Mouse (Mus musculus) cerebellum, adult 9-11 months (tissue): ENCODE measurements around the gene Pdzd2.

Source experiments
- DNase-seq: peaks from one replicate; pipeline ENCODE4 v3.0.0; 2022

The Pdzd2 gene

DNA sequence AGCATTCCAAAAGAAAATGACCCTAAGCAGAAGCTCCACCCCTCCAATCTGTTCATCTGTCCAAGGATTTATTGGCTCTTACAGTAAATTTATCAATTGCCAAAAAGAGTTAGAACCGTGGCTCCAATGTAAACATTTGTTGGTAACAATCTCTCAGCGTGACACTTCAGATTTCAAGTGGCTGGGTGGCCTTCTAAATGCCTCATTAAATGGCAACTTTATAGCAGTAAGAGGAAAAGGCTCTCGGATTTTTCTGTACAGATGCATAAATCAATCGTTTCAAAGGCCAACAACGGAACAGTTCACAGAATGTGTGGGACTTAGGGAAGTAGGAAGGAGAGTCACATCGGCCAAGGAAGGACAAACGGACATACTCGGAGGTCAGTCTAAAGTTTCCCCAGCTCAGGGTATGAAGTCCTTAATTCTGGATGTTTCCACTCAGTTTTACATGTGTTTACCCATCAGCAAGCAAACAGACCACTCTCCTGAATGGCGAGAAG, 222.4 kb downstream of the Pdzd2 start:
- DNase-seq, result no peak

DNA sequence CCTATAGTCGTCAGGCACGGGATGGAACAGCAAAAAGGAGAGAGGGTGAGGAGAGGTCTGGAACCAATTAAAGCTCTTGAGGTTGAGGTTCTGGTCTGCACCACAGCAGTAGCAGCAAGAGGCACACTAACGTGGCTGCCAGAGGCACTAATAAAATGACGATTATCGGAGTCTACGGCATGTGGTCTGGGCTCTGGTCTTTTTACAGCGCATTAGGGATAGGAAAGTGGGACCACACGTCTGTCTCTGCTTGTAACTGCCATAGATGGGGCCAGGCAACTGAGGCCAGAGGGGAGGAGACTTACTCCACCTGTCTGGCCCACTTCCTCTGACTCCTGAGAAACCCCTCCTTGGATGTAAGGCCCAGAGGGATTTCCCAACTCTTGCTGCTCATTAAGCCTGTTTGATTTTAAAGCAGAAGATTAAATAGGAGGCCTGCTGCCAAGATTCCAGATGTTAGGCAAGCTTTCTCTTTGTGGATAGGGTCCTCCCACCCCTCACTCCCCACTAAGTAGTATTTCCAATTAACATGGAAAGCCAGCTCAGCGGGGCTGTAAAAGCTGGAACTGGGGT, 224.4 kb downstream of the Pdzd2 start:
- DNase-seq, result no peak

DNA sequence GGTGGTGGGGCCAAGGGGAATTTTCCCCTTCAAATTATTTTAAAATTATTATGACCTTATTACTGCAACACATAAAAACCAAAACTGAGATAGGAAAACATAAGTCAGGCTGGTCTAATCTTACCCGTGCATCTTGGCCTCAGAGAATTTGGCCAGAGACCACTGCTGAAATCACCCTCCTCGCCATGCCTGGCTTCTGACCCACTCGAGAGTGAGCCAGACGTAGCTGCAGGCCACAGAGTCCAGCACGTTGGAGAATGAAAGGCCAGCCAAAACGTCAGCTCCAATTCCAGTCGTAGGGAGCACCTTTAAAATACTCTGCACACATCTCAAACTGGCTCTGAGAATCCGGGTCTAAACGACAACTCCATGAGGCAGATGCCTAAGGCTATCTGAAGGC, 226.2 kb downstream of the Pdzd2 start:
- no peak for DNase-seq

- no peak for DNase-seq
Observed at GRCm38 (mm10) chr15:12508765-12509377, 230.9 kb downstream of the Pdzd2 start.

DNA sequence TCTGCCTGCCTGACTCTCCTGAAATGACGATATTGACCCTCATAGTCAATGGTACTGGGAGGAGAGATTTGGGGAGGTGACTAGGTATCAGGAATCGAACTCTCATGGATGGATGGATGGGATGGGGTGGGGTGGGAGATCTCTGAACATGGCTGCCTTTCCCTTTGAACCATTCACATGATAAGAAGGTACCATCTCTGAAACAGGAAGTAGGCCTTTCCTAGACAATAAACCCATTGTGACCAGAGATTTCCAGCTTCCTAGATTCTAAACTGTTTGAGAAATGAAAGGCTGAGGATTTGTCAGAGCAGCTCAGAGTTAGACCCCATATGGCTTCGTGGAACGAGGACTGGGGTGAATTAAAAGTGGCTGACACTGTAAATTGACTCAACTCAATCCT, 232.2 kb downstream of the Pdzd2 start:
- no peak for DNase-seq

GRCm38 (mm10) chr15:12506514-12506913, 233.2 kb downstream of the Pdzd2 start:
- DNase-seq, result no peak

DNA sequence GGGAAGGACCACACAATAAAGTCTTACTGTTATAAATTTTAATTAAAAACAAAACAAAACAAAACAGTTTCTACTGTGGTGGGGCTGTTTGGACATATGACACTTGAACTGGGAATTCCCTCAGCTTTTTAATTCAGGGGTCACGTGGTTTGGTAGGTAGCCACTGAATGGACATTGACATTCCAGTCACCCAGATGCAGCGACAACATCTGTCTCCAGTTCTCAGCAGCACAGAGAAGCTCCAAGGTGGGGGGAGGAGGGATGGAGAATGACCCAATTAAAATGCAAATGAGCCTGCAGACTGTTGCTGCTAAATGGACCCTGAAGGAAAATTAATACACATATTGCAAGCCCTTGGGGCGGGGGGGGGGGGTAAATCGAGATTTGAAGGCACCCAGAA, 233.6 kb downstream of the Pdzd2 start:
- no peak for DNase-seq

GRCm38 (mm10) chr15:12505556-12505955, 234.2 kb downstream of the Pdzd2 start:
- DNase-seq, result no peak

DNA sequence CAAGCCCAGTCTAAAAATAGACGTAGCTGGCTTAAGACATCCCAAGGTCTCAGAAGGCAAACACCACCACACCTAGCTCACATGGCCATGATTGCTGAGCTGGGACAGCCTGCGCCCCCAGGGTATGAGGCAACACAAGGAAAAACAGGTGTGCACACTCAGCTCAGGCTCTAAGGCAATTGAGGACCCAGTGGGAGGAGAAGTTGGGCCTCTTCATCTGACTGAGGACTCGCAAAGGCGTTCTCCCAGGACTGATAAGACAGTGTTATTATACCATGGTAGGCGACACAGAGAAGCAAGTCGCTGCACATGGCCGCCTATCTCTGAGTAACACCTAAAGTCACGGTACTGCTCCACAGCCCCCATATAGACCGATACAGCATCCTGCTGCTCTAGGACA, 235.8 kb downstream of the Pdzd2 start:
- DNase-seq, result no peak

DNA sequence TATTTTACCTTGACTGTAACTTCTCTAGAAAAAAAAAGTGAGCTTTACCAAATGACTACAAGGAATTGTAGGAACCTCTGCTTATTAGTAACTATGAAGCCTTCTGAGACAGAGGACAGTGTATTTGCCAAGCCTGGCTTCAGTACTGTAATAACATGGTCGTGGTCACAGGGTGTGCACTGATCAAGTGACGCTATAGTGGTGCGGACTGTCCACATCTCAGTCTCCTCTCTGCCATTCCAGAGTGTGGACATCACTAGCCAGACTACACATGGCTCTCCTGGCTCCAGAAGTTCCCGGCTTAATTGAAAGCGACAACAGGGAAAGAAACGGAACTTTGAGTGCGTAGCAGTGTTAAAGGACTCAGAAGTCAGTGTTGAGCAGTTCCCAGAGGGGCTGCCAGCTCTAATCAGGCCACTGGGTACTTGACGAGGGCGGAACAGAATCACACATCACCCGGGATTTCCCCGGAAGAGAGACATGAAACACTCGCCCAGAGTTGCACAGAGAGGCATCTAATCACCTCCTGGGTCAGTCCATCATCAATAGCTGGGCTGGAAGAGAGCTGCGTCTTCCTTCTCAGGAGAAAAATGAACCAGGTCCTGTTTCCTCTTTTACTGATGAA, 237.7 kb downstream of the Pdzd2 start:
- no peak for DNase-seq

DNA sequence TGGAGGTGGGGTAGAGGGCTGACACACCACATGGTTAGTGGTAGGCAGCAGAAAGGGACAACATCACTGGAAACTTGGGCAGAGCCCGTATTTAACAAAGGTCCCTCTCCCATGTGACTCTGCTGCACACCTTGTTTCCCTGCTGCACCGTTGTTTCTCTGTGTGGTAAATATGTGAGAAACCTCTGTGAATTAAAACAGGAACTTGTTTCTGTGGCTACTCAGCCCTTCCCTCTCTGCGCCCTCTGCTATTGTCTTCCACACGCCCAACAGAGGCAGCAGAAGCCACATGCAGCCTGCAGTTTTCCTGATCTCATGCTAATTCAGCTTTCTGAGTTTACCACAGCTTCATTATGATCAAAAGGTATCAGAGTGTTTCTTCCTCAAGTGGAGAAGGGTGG, 239.1 kb downstream of the Pdzd2 start:
- DNase-seq, result no peak

DNA sequence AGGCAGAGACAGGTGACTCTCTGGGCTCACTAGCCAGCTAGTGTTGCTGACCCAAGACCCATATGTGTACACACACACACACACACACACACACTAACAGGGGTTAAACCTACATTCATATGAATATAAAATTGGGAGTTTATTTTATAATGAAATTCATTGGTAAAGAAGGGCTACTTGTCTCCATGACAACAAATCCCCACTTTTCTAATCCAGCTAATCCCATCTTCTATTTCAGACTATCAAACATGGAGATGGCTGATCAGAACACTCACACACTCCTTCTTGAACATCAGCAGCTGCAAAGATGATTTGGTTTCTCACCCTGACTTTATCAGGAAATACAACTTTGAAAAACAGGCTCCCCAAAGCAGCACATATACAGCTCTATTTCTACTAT, 245.6 kb downstream of the Pdzd2 start:
- DNase-seq, result no peak

DNA sequence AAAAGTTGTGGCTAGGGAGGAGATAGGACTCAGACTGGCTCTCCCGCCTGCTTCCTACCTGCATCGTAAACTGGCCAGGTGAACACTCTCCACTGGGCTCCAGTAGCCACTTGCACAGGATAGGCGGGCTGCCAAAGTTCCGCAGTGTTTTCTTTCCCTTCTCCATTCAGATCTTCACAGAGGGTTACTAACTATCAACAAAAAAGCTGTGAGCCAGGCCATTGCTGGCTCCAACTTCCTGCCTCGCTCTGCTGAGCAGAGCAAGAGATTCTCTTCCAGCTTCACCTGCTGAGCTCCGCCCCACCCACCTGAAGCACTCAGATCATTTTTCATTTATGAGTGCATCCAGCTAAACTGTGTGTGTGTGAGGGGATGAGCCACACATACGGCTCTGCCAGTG, 246.5 kb downstream of the Pdzd2 start:
- DNase-seq, result no peak

- peak; percentile 28 for DNase-seq
Observed at GRCm38 (mm10) chr15:12490969-12491368, 248.8 kb downstream of the Pdzd2 start.

DNA sequence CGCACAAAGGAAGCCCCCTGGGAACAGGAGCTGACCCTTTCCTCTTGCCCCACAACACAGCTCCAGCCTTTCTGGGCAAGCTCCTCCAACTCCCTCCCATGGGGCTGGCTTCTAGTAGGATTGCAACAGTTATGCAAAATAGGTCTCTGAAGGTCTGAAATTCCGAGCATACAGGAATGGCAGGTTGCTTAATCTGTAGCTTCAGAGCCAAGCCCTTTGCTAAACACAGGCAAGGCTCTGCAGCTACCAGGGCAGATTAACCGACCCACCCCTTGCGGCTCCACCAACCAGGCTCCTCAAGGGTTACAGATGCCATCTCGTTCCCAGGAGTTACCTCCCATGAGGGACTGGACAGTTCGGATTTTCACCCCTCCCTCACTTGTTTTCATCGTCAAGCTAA, 249.2 kb downstream of the Pdzd2 start:
- DNase-seq, result no peak

GRCm38 (mm10) chr15:12488316-12488715, 251.4 kb downstream of the Pdzd2 start:
- DNase-seq, result no peak

GRCm38 (mm10) chr15:12481261-12481660, 258.5 kb downstream of the Pdzd2 start:
- DNase-seq, result no peak

DNA sequence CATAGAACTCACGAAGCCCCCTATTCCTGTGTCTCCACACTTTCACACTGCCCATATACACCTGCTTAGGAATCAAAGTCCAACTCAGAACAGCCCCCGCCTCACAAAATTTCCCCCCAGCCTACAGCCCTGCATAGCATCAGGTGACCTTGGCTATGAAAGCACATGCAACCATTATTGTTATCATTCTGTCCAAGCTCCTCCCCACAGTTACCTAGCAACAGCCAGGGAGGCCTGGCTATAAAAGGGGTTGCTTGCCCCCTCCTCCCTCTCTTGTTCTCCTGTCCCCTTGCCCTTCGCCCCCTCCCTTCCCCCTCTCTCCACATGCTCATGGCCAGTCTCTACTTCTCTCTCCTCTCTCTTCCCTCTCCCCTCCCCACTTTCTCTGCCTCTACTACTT, 259.4 kb downstream of the Pdzd2 start:
- no peak for DNase-seq

- DNase-seq, result peak; percentile 16
Observed at GRCm38 (mm10) chr15:12479326-12479725, 260.4 kb downstream of the Pdzd2 start.

- no peak for DNase-seq
Observed at GRCm38 (mm10) chr15:12473596-12473995, 266.1 kb downstream of the Pdzd2 start.

GRCm38 (mm10) chr15:12472646-12473045, 267.1 kb downstream of the Pdzd2 start:
- no peak for DNase-seq

GRCm38 (mm10) chr15:12470900-12471838, 268.6 kb downstream of the Pdzd2 start:
- DNase-seq, result no peak

GRCm38 (mm10) chr15:12468625-12469024, 271.1 kb downstream of the Pdzd2 start:
- no peak for DNase-seq
